Comparison of ENCODE assay signal across 8 mouse cellular contexts in genomic region chr17:24849733-24850064, GRCm38 (mm10). TPM values are rescaled to one million over a fixed set of nuclear protein-coding genes. Genes with fewer than 3 reads are reported as not detected.
DNase-seq lines count a peak whose midpoint lies in the region; ATAC-seq and TF ChIP-seq lines count a peak whose summit lies in the region.

No protein-coding gene starts in this region.

- TF ChIP-seq CTCF in kidney, adult 2 months (conservative IDR thresholded peaks at IDR 0.05; ENCODE audit: insufficient read depth, insufficient read length, low read depth, low read length) = no peak
- TF ChIP-seq CTCF in bone marrow macrophage, adult 2 months (IDR thresholded peaks at IDR 0.05; ENCODE audit: low read depth, low read length) = no peak

- H3K27me3 ChIP-seq in kidney, adult 2 months (replicated peaks; ENCODE audit: control insufficient read depth, insufficient read depth, low read length) = no peaks in the 10 kb centered on the region
- peaks cover 10% of the 10 kb centered on the region for H3K27me3 ChIP-seq in hindbrain, embryonic 10.5 days (ENCODE audit: insufficient read depth, poor library complexity, severe bottlenecking)
- no peaks in the 10 kb centered on the region; the same call in 1 of the 2 replicates for H3K27me3 ChIP-seq in midbrain, embryonic 11.5 days (ENCODE audit: control insufficient read depth, insufficient read depth, low read length)

- peak overlapping the region; percentile 60 for H3K4me2 ChIP-seq in midbrain, embryonic 11.5 days

- peak overlapping the region; percentile 71 for H3K9ac ChIP-seq in midbrain, embryonic 11.5 days (ENCODE audit: low read length)

- no peaks in the 10 kb centered on the region for H3K9me3 ChIP-seq in hindbrain, embryonic 10.5 days
- H3K9me3 ChIP-seq in midbrain, embryonic 11.5 days (ENCODE audit: control insufficient read depth, low read length) = no peaks in the 10 kb centered on the region

- TF ChIP-seq POLR2A in kidney, adult 2 months (IDR thresholded peaks at IDR 0.05; ENCODE audit: low read depth, low read length) = no peak
- peak; percentile 13; the same call in 1 of the 2 replicates for TF ChIP-seq POLR2A in bone marrow macrophage, adult 2 months (IDR thresholded peaks at IDR 0.05; ENCODE audit: borderline replicate concordance, low read depth, low read length)

- H3K4me3 ChIP-seq in kidney, adult 2 months (ENCODE audit: insufficient read depth, low read depth, low read length) = peak overlapping the region; percentile 70
- peak overlapping the region; percentile 75 for H3K4me3 ChIP-seq in bone marrow macrophage, adult 2 months (ENCODE audit: insufficient read depth, low read length)
- peak overlapping the region; percentile 70 for H3K4me3 ChIP-seq in hindbrain, embryonic 10.5 days
- peak overlapping the region; percentile 76 for H3K4me3 ChIP-seq in midbrain, embryonic 11.5 days (ENCODE audit: low read depth, low read length)

- WGBS in kidney, adult 2 months = 0% methylated on average over 21 of the region's 21 CpGs
- under 1% methylated on average over 21 of the region's 21 CpGs for WGBS in hindbrain, embryonic 10.5 days
- under 1% methylated on average over 21 of the region's 21 CpGs for WGBS in midbrain, embryonic 11.5 days

- peak overlapping the region; percentile 92 for H3K27ac ChIP-seq in kidney, adult 2 months (ENCODE audit: insufficient read depth, low read depth, low read length)
- peak overlapping the region; percentile 82 for H3K27ac ChIP-seq in bone marrow macrophage, adult 2 months (ENCODE audit: insufficient read depth, low read depth, low read length)
- H3K27ac ChIP-seq in hindbrain, embryonic 10.5 days = peak overlapping the region; percentile 93
- peak overlapping the region; percentile 73 for H3K27ac ChIP-seq in midbrain, embryonic 11.5 days (ENCODE audit: low read depth, low read length)

- H3K36me3 ChIP-seq in kidney, adult 2 months (ENCODE audit: control insufficient read depth, insufficient read depth, low read length) = no peaks in the 10 kb centered on the region; the same call in 1 of the 2 replicates
- peaks cover 13% of the 10 kb centered on the region for H3K36me3 ChIP-seq in hindbrain, embryonic 10.5 days
- no peaks in the 10 kb centered on the region for H3K36me3 ChIP-seq in midbrain, embryonic 11.5 days (ENCODE audit: control insufficient read depth, insufficient read depth, low read length)

- no peak for DNase-seq in kidney, adult 2 months
- no peak for DNase-seq in kidney, postnatal 10 days
- no peak for DNase-seq in hindbrain, embryonic 10.5 days (ENCODE audit: low spot score)
- DNase-seq in midbrain, embryonic 11.5 days (ENCODE audit: low spot score, missing footprints) = peak; percentile 98
- no peak for DNase-seq in adrenal gland, postnatal 25 days
- DNase-seq in ovary, adult 18-20 months (ENCODE audit: low spot score) = no peak
- DNase-seq in spleen, postnatal 14 days (ENCODE audit: low spot score in 2 of 2) = no peak

- ATAC-seq in midbrain, embryonic 11.5 days (ENCODE audit: low FRiP score) = peak; percentile 62

- H3K4me1 ChIP-seq in kidney, adult 2 months (ENCODE audit: control insufficient read depth, insufficient read depth, low read length) = peaks cover 7% of the 10 kb centered on the region; the same call in 1 of the 2 replicates
- H3K4me1 ChIP-seq in bone marrow macrophage, adult 2 months (ENCODE audit: control insufficient read depth, insufficient read depth, low read length) = peaks cover 12% of the 10 kb centered on the region
- H3K4me1 ChIP-seq in hindbrain, embryonic 10.5 days (replicated peaks) = peaks cover 29% of the 10 kb centered on the region
- H3K4me1 ChIP-seq in midbrain, embryonic 11.5 days (ENCODE audit: control insufficient read depth, insufficient read depth, low read length) = peaks cover 4% of the 10 kb centered on the region; the same call in 1 of the 2 replicates

RNA-seq across cellular contexts. Expression of gene Fahd1, which starts 0.5 kb away (rescaled TPM):
- polyA plus RNA-seq in kidney, adult 2 months (2012; rRNA removed) = 103 and 123 TPM in 2 replicates
- polyA plus RNA-seq in bone marrow macrophage, adult 2 months (2012; ENCODE audit: insufficient read depth, insufficient read length, missing spikeins) = 9.0 and 9.1 TPM in 2 replicates
- 18.4 and 20.7 TPM in 2 replicates for polyA plus RNA-seq in hindbrain, embryonic 10.5 days (2016; fragmentation: Nextera tagmentation; extraction: Ambion mirVana)
- 18.8 and 21.5 TPM in 2 replicates for polyA plus RNA-seq in midbrain, embryonic 11.5 days (2014; fragmentation: Nextera tagmentation; extraction: Ambion mirVana)
- total RNA-seq in adrenal gland, postnatal 25 days (2021) = 34.6 and 35.5 TPM in 2 replicates

RNA-seq across cellular contexts. Expression of gene Hagh, which starts 9.8 kb away (rescaled TPM):
- polyA plus RNA-seq in kidney, adult 2 months (2012; rRNA removed) = 636 and 727 TPM in 2 replicates
- 39.7 and 44.9 TPM in 2 replicates for polyA plus RNA-seq in bone marrow macrophage, adult 2 months (2012; ENCODE audit: insufficient read depth, insufficient read length, missing spikeins)
- polyA plus RNA-seq in hindbrain, embryonic 10.5 days (2016; fragmentation: Nextera tagmentation; extraction: Ambion mirVana) = 30.7 and 34.3 TPM in 2 replicates
- 28.2 and 31.0 TPM in 2 replicates for polyA plus RNA-seq in midbrain, embryonic 11.5 days (2014; fragmentation: Nextera tagmentation; extraction: Ambion mirVana)
- total RNA-seq in adrenal gland, postnatal 25 days (2021) = 88.2 and 124 TPM in 2 replicates

RNA-seq across cellular contexts. Expression of gene Igfals, which starts 16.1 kb away (rescaled TPM):
- polyA plus RNA-seq in kidney, adult 2 months (2012; rRNA removed) = 50.6 and 77.3 TPM in 2 replicates
- not detected in 2 replicates for polyA plus RNA-seq in bone marrow macrophage, adult 2 months (2012; ENCODE audit: insufficient read depth, insufficient read length, missing spikeins)
- polyA plus RNA-seq in hindbrain, embryonic 10.5 days (2016; fragmentation: Nextera tagmentation; extraction: Ambion mirVana) = 0.58 and 0.65 TPM in 2 replicates
- 0.08 TPM in 1 of 2 replicates, not detected in the other for polyA plus RNA-seq in midbrain, embryonic 11.5 days (2014; fragmentation: Nextera tagmentation; extraction: Ambion mirVana)
- total RNA-seq in adrenal gland, postnatal 25 days (2021) = 1.5 and 3.0 TPM in 2 replicates

RNA-seq across cellular contexts. Expression of gene Nubp2, which starts 36.5 kb away (rescaled TPM):
- polyA plus RNA-seq in kidney, adult 2 months (2012; rRNA removed) = 37.2 and 38.4 TPM in 2 replicates
- polyA plus RNA-seq in bone marrow macrophage, adult 2 months (2012; ENCODE audit: insufficient read depth, insufficient read length, missing spikeins) = 39.0 and 40.3 TPM in 2 replicates
- 90.0 and 95.5 TPM in 2 replicates for polyA plus RNA-seq in hindbrain, embryonic 10.5 days (2016; fragmentation: Nextera tagmentation; extraction: Ambion mirVana)
- 70.4 and 73.8 TPM in 2 replicates for polyA plus RNA-seq in midbrain, embryonic 11.5 days (2014; fragmentation: Nextera tagmentation; extraction: Ambion mirVana)
- 55.1 and 55.9 TPM in 2 replicates for total RNA-seq in adrenal gland, postnatal 25 days (2021)

RNA-seq across cellular contexts. Expression of gene Spsb3, which starts 36.7 kb away (rescaled TPM):
- 55.5 and 69.0 TPM in 2 replicates for polyA plus RNA-seq in kidney, adult 2 months (2012; rRNA removed)
- polyA plus RNA-seq in bone marrow macrophage, adult 2 months (2012; ENCODE audit: insufficient read depth, insufficient read length, missing spikeins) = 20.2 and 21.3 TPM in 2 replicates
- polyA plus RNA-seq in hindbrain, embryonic 10.5 days (2016; fragmentation: Nextera tagmentation; extraction: Ambion mirVana) = 48.9 and 53.4 TPM in 2 replicates
- polyA plus RNA-seq in midbrain, embryonic 11.5 days (2014; fragmentation: Nextera tagmentation; extraction: Ambion mirVana) = 37.3 and 44.4 TPM in 2 replicates
- 29.2 and 30.9 TPM in 2 replicates for total RNA-seq in adrenal gland, postnatal 25 days (2021)

Comparison
In these comparisons a context has a peak if more than half of its experiments do, and no peak if none do; other contexts are left out.
1. RNA of gene Hagh, which starts 9.8 kb away (polyA plus RNA-seq): 636 to 727 TPM in kidney, adult 2 months; 39.7 to 44.9 TPM in bone marrow macrophage, adult 2 months, 30.7 to 34.3 TPM in hindbrain, embryonic 10.5 days and 28.2 to 31.0 TPM in midbrain, embryonic 11.5 days; every median in the first group is over 10 times any median in the second.
2. RNA of gene Igfals, which starts 16.1 kb away (polyA plus RNA-seq): 50.6 to 77.3 TPM in kidney, adult 2 months; 0.58 to 0.65 TPM in hindbrain, embryonic 10.5 days, 0.08 TPM in midbrain, embryonic 11.5 days and not detected in bone marrow macrophage, adult 2 months; every median in the first group is over 10 times any median in the second.
3. Peak in every context shown above with its lines, with median percentiles within 50 percentile points of each other: H3K27ac ChIP-seq and H3K4me3 ChIP-seq.